ENCODE assay signal across 22 mouse cellular contexts in genomic region chr9:114515364-114515763, GRCm38 (mm10). TPM values are rescaled to one million over a fixed set of nuclear protein-coding genes. Genes with fewer than 3 reads are reported as not detected.
DNase-seq lines count a peak whose midpoint lies in the region; ATAC-seq and TF ChIP-seq lines count a peak whose summit lies in the region.
"Had no signal": no experiment of that assay in that cellular context is flagged by ENCODE, and none has a peak within 500 bp of the region (broad histone marks: within the 10 kb centered on the region; RNA-seq: fewer than 3 reads in every experiment).

C130032M10Rik (plus strand) TSS chr9:114515697.

- peaks cover 11% of the 10 kb centered on the region for H3K9me3 ChIP-seq in forebrain, embryonic 14.5 days (replicated peaks; ENCODE audit: control insufficient read depth, low read length)
- peaks cover 22% of the 10 kb centered on the region for H3K9me3 ChIP-seq in forebrain, embryonic 13.5 days (replicated peaks)
- H3K9me3 ChIP-seq in ES-E14 (ENCODE audit: control insufficient read depth, insufficient read depth, low read depth, low read length), result no peaks in the 10 kb centered on the region
- peaks cover 16% of the 10 kb centered on the region for H3K9me3 ChIP-seq in embryonic facial prominence, embryonic 15.5 days (replicated peaks)

- H3K27ac ChIP-seq in forebrain, embryonic 14.5 days (ENCODE audit: low read depth, low read length), result no peak within 1 kb of the TSS
- H3K27ac ChIP-seq in forebrain, embryonic 13.5 days, result no peak within 1 kb of the TSS
- H3K27ac ChIP-seq in ES-E14 (ENCODE audit: insufficient read depth, low read depth, low read length, poor library complexity, severe bottlenecking), result peak within 1 kb of the TSS; percentile 7
- H3K27ac ChIP-seq in embryonic facial prominence, embryonic 15.5 days (replicated peaks), result peak within 1 kb of the TSS; percentile 12
- H3K27ac ChIP-seq: hindbrain, embryonic 10.5 days; liver, embryonic 13.5 days had no signal

- no peaks in the 10 kb centered on the region for H3K27me3 ChIP-seq in forebrain, embryonic 14.5 days (replicated peaks; ENCODE audit: control insufficient read depth, insufficient read depth, low read length)
- no peaks in the 10 kb centered on the region for H3K27me3 ChIP-seq in forebrain, embryonic 13.5 days
- no peaks in the 10 kb centered on the region for H3K27me3 ChIP-seq in embryonic facial prominence, embryonic 15.5 days
- H3K27me3 ChIP-seq: liver, embryonic 13.5 days had no signal

- no peak within 1 kb of the TSS for H3K4me2 ChIP-seq in forebrain, embryonic 14.5 days (ENCODE audit: low read length)
- no peak within 1 kb of the TSS for H3K4me2 ChIP-seq in forebrain, embryonic 13.5 days
- H3K4me2 ChIP-seq in embryonic facial prominence, embryonic 15.5 days (replicated peaks), result 0 out of 2 replicates have a peak within 1 kb of the TSS, but pooled peaks have one; percentile 12
- H3K4me2 ChIP-seq: liver, embryonic 13.5 days had no signal

- peak; percentile 5 for DNase-seq in forebrain, embryonic 14.5 days (ENCODE audit: low spot score)
- DNase-seq in kidney, postnatal 10 days, result peak; percentile 18
- DNase-seq in kidney, adult 8-10 months, result no peak
- no peak for DNase-seq in ES-E14 (ENCODE audit: low read depth, low spot score)
- DNase-seq in embryo, embryonic 10.5 days (ENCODE audit: low spot score), result no peak
- DNase-seq: B cell, adult 2 months; cerebellum, adult 11 months; embryo, embryonic 11 days; kidney, postnatal 36 days; liver, embryonic 13.5 days; right cerebral cortex, postnatal 14 days; thymus, postnatal 14 days had no signal

- in situ Hi-C loops in ES-E14 (cut with MboI; ENCODE audit: low sequenced_read_pairs in 2 of 2, unreplicated experiment in 2 of 2), result no loop called here

- ATAC-seq in forebrain, embryonic 14.5 days, result no peak
- ATAC-seq in forebrain, embryonic 13.5 days, result no peak
- peak; percentile 25; the same call in 1 of the 2 replicates for ATAC-seq in embryonic facial prominence, embryonic 15.5 days (ENCODE audit: insufficient number of reproducible peaks, low FRiP score, low TSS enrichment, low read depth)
- no peak for ATAC-seq in CD4-positive, CD25-positive, alpha-beta regulatory T cell, adult 4 months
- ATAC-seq: intestine, postnatal 0 days had no signal

- H3K4me3 ChIP-seq in forebrain, embryonic 14.5 days (ENCODE audit: low read depth, low read length), result no peak within 1 kb of the TSS
- no peak within 1 kb of the TSS for H3K4me3 ChIP-seq in forebrain, embryonic 13.5 days
- H3K4me3 ChIP-seq in ES-E14 (ENCODE audit: insufficient read depth in 1 of 2, low read depth in 1 of 2, low read length in 2 of 2, poor library complexity in 1 of 2, severe bottlenecking in 1 of 2), result peak within 1 kb of the TSS; percentile 4 to 42; a peak in 3 of 4 replicates
- no peak within 1 kb of the TSS for H3K4me3 ChIP-seq in embryonic facial prominence, embryonic 15.5 days (replicated peaks)
- H3K4me3 ChIP-seq: hindbrain, embryonic 10.5 days; liver, embryonic 13.5 days; myocyte had no signal

- H3K4me1 ChIP-seq in forebrain, embryonic 14.5 days (ENCODE audit: control insufficient read depth, insufficient read depth, low read length), result no peaks in the 10 kb centered on the region
- no peaks in the 10 kb centered on the region for H3K4me1 ChIP-seq in forebrain, embryonic 13.5 days
- H3K4me1 ChIP-seq in ES-E14 (ENCODE audit: control insufficient read depth in 2 of 2, insufficient read depth in 2 of 2, low read length in 2 of 2, poor library complexity in 1 of 2), result peaks cover 19 to 40% of the 10 kb centered on the region in 2 experiments
- H3K4me1 ChIP-seq in embryonic facial prominence, embryonic 15.5 days, result peaks cover 13% of the 10 kb centered on the region

- WGBS in forebrain, embryonic 14.5 days, result 71% methylated on average over 11 of the region's 11 CpGs
- 80% methylated on average over 11 of the region's 11 CpGs for WGBS in forebrain, embryonic 13.5 days
- WGBS in embryonic facial prominence, embryonic 15.5 days, result 46% methylated on average over 11 of the region's 11 CpGs

- H3K36me3 ChIP-seq in forebrain, embryonic 14.5 days (ENCODE audit: control insufficient read depth, insufficient read depth, low read length), result no peaks in the 10 kb centered on the region; the same call in 1 of the 2 replicates
- H3K36me3 ChIP-seq in forebrain, embryonic 13.5 days (ENCODE audit: poor library complexity, severe bottlenecking), result peaks cover 16% of the 10 kb centered on the region
- peaks cover 52% of the 10 kb centered on the region for H3K36me3 ChIP-seq in ES-E14 (ENCODE audit: control insufficient read depth, insufficient read depth, low read length, poor library complexity, severe bottlenecking)
- peaks cover 9% of the 10 kb centered on the region; the same call in 1 of the 2 replicates for H3K36me3 ChIP-seq in embryonic facial prominence, embryonic 15.5 days

- no peak within 1 kb of the TSS for H3K9ac ChIP-seq in forebrain, embryonic 14.5 days (ENCODE audit: low read length)
- H3K9ac ChIP-seq in forebrain, embryonic 13.5 days, result no peak within 1 kb of the TSS
- H3K9ac ChIP-seq in ES-E14 (ENCODE audit: insufficient read depth, low read depth, low read length, poor library complexity, severe bottlenecking), result peak within 1 kb of the TSS; percentile 27; the same call in 1 of the 2 replicates
- no peak within 1 kb of the TSS for H3K9ac ChIP-seq in embryonic facial prominence, embryonic 15.5 days
- H3K9ac ChIP-seq: liver, embryonic 13.5 days had no signal

TF ChIP-seq in ES-E14, 5 proteins besides CTCF, POLR2A, EP300 and RAD21:
- TF ChIP-seq MAFK (IDR thresholded peaks at IDR 0.05; ENCODE audit: insufficient read depth, low read depth, low read length) (no peak), ZC3H11A (IDR thresholded peaks at IDR 0.05; ENCODE audit: borderline replicate concordance, low read depth, low read length) (0 out of 2 replicates have a peak, but pooled peaks have one; percentile 7)

RNA-seq across cellular contexts. Expression of gene C130032M10Rik, which starts in this region (rescaled TPM):
- polyA plus RNA-seq in forebrain, embryonic 14.5 days (2014; fragmentation: Nextera tagmentation; extraction: Ambion mirVana), result not detected in 2 replicates
- polyA plus RNA-seq in forebrain, embryonic 13.5 days (2015; fragmentation: Nextera tagmentation; extraction: Ambion mirVana), result not detected in 2 replicates
- total RNA-seq in ES-E14 (2012; rRNA removed), result 1.8 and 2.7 TPM in 2 replicates
- polyA plus RNA-seq in embryonic facial prominence, embryonic 15.5 days (2015; fragmentation: Nextera tagmentation; extraction: Ambion mirVana), result 3.0 and 3.9 TPM in 2 replicates
- polyA plus RNA-seq in CD4-positive, CD25-positive, alpha-beta regulatory T cell, adult 4 months (2017; shearing (Covaris generic)), result not detected
- total RNA-seq: adrenal gland, postnatal 36 days; gastrocnemius, adult 18-20 months; left cerebral cortex, adult 18-20 months had no signal
- polyA plus RNA-seq: forebrain, embryonic 11.5 days; intestine, postnatal 0 days; liver, embryonic 13.5 days had no signal

Comparison
In these comparisons a context has a peak if more than half of its experiments do, and no peak if none do; other contexts are left out.
1. Peak in DNase-seq in forebrain, embryonic 14.5 days; RNA of the gene not detected or under 1 TPM.
2. H3K27ac ChIP-seq: peak in ES-E14 (single experiment) and embryonic facial prominence, embryonic 15.5 days (single experiment); none in forebrain, embryonic 14.5 days (single experiment) and forebrain, embryonic 13.5 days (single experiment).
3. H3K4me3 ChIP-seq: peak in ES-E14 (2 of 2); none in forebrain, embryonic 14.5 days (single experiment), forebrain, embryonic 13.5 days (single experiment) and embryonic facial prominence, embryonic 15.5 days (single experiment).